Mouse (Mus musculus) kidney, adult 8-10 months (tissue): ENCODE results near the gene 4930402F06Rik.
A peak's percentile ranks its signal among the peaks of the same experiment; 100 is the strongest.

Experiments used
- DNase-seq, 2 experiments: peaks; one replicate each; pipeline ENCODE4 v3.0.0; 2022

The 4930402F06Rik gene

DNA sequence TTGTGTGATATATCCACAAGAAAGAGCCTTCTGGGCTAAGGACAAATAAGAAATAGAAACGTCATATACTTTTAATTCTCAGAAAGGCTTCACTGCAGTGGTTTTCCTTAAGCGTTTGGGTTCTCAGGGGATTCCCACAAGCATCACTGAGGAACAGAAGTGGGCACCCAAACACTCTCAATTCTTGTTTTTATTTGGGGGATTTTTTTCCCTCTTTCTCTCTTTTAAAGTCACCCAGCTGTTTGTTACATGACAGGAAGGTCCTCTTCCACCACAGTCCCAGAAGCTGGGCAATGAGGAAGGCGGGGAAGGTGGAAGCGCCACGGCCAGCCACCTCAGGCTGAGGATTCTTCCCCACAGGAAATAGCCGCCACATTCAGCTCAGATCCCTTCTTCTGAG lies 19.5 kb upstream of the 4930402F06Rik start:
- DNase-seq: no peak

DNA sequence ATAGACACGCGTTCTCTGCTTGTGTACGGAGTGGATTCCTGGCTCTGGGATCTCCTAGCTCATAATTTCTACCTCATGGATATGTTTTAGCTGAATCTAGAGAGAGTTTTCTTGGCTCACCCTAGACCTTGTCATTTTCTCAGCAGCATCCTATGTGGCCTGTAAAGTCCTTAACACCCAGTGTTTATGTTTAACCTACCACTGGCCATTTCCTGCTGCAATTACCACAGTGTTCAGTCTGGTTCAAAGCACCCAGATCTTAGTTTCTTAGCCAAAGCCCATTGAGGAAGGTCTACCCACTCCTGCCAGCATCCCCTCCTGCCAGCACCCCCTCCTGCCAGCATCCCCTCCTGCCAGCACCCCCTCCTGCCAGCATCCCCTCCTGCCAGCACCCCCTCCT lies 15.8 kb upstream of the 4930402F06Rik start:
- no peak for DNase-seq

DNA sequence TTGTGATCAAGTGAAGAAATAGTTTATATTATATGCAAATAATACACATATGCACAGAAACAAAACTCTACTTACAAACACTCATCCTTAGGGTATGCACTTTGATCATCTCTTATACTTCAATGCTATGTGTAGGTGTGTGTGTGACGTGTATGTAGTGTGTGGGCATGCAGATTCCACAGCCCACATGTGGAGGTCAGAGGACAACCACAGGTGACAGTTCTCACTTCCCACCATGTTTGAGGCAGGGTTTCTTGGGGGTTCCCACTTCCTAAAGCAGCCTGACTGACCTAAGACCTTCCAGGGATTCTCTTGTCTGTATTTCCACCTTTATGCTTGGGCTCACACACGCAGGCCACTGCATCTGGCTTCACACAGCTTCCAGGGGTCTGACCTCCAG lies 15.3 kb upstream of the 4930402F06Rik start:
- DNase-seq: no peak

DNA sequence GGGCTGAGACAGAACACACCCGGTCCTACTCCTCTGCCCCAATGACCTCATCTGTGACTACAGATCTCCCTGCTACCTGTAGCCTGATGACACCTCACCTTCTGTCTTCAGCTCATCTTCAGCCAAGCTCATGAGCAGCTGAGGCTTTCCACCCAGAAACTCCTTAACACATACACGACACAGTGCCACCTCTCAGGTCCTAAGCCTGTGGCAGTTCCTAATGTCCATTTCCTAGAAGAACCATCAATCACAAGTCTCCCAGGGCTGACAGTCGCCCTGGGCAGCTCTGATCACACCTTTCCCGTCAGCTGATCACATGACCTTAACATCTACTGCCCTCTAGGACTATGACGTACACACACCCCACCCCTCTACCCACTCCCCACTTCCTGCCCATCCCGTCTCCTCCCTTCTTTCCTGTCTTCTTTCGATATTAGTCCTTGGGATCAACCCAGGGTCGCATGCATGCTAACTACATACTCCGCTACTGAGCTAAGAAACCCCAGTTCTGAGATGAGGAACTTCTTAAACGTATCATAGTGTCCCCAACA lies 14.7 kb upstream of the 4930402F06Rik start:
- DNase-seq: no peak

DNA sequence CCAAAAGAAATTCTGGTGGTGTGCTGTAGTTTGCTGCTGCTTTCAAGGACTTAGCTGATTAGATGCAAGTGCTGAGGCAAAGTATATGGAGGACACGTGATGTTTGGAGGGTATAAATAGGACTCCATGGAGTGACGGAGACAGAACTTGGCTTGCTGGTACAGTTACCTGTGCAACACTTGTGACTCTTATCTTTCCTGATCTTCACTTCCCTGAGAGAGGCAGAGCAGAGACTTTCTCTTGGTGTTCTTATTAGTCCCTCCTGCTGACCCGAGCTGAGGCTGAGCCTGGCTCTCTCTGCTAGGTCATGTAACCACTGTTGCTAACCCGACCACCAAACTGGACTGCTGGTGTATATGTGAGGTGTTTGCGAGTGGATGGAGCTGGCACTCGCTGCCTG lies 12.5 kb upstream of the 4930402F06Rik start:
- DNase-seq: no peak

DNA sequence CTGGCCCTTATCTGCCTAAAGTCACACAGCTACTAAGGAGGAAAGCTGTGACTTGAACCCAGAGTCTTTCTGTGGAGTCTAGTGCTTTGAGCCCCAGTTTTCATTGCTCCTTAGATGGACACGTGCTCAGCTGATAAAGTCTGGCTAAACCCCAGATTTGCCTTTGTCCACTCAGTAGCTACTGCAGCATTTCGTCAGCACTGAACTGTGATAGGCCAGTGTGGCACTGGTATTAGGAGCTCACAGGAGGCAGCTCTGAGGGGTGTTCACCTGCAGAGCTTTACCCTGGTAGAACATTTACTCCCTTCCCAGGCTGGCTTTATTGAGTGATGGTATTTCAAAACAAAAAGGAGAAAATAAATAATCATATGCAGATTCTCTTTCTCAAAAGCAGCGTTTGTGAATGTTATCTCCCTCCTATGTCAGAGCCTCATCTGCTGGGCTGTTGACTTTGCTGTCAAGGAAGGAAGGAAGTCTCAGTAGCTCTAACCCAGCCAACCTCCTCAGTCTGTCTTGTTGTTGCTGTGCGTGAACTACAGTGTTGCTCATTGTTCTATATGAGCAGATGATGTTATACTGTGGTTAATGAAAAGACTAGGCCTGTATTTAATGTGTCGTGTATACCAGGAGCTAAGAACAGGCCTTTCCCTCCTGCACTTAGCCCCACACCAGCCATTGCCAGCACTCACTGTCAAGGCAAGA lies 11.6 kb upstream of the 4930402F06Rik start:
- DNase-seq: no peak

DNA sequence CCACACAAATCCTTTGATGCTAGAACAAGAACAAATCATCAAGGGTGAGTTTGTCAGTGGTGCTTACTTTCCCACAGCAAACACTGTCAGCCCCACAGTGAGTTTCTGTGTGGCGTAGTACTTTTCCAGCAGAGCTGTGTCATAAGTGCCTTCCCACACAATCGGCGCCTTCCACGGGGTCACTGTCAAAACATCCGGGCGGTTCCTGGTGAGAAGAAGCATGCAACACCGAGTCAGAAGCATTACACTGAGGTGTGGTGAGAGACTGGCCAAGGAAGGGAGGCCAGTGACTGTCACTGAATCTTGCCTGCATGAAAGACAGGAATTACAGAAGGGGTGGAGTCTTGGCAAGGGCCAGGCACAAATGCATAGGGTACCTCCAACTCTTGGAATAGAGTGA lies 10.9 kb upstream of the 4930402F06Rik start:
- DNase-seq: no peak

DNA sequence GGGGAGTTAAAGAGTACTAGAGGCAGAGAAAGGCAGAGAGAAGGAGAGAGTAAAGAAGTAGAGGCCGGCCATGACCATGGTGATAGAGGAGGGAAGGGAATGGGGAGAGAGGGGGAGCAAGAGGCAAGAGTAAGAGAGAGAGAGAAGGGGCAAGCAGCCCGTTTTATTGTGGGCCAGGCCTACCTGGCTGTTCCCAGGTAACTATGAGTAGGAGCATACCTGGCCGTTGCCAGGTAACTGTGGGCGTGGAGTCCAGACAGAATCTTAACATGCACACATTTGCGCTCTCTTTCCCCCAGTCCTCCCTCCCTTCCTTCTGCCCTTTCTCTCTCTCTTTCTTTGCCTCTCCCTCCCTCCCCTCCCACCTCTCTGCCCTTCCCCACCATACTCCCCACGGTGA lies 10.3 kb upstream of the 4930402F06Rik start:
- no peak for DNase-seq

DNA sequence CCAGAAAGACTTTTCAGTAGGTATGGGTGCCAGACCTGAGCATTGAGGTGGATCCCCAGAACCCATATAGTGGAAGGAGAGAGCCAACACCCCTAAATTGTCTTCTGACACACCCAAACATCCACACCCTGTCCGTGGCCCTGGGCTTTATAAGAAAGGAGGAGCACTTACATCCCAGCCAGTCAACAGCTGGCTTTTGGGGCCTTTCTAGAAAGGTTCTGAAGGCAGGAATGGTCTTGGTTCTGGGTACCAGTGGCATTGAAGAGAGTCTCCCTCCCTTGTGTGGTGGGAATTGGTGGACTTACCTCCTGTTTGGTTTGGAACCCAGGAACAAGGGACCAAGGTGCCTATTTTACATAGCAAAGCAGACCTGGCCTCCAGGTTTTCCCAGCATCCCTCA lies 9.6 kb upstream of the 4930402F06Rik start:
- no peak for DNase-seq

DNA sequence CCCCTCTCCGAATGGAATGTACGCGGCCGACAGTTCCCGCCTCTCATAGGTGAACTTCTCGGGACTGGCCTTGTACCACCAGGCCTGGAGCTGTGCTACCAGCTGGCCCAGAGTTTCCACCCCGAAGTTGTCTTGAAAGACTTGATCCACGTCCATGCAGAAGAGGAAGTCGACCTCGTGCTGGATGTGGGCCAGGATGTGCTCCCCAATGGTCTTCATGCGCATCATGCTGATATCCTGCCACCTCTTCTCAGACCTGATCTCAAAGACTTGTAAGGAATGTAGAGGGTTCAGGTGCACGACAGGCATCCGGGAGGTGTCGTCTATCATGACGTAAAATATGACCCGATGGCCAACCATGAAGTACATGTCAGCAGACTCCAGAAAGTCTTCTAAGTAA lies 5.4 kb upstream of the 4930402F06Rik start:
- no peak for DNase-seq

DNA sequence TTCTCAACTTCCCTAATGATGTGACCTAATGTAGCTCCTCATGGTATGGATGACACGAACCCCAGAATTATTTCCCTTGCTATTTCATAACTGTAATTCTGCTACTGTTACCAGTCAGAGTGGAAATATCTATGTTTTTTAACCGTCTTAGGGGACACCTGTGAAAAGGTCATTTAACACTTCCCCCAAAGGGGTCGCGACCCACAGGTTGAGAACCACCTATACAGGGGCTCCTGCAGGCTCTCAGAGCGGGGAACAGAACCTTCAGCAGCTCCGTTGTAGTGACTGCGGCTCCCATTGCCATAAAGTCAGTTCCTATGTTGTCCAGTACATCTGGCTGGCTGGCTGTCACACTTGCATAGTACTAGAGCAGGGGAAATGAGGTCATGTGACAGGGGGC lies 3.8 kb upstream of the 4930402F06Rik start:
- no peak for DNase-seq

DNA sequence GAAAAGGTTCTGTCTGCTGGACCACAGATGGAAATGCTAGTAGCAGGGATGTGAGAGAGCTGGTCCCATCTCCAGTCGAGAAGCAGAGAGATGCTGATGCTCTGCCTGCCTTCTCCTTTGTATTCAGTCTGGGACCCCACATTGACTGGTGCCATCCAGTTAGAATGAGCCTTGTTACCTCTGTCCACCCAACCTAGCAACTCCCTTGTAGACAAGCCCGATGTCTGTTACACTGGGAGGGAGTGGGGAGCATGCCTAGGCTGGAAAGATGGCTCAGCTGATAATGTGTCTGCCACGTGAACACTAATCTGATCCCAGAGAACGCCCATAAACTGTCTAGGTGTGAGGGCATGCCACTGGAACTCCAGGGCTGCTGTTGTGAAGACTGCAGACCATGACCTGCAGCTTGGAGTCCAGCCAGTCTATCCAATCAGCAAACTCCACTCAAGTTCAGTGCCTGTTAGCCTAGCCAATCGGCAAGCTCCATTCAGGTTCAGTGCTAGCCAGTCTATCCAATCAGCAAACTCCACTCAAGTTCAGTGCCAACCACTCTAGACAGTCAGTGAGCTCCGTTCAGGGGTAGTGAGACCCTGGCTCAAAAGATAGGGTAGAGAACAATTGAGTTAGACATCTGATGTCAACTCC lies 1.3 kb upstream of the 4930402F06Rik start:
- DNase-seq: no peak

DNA sequence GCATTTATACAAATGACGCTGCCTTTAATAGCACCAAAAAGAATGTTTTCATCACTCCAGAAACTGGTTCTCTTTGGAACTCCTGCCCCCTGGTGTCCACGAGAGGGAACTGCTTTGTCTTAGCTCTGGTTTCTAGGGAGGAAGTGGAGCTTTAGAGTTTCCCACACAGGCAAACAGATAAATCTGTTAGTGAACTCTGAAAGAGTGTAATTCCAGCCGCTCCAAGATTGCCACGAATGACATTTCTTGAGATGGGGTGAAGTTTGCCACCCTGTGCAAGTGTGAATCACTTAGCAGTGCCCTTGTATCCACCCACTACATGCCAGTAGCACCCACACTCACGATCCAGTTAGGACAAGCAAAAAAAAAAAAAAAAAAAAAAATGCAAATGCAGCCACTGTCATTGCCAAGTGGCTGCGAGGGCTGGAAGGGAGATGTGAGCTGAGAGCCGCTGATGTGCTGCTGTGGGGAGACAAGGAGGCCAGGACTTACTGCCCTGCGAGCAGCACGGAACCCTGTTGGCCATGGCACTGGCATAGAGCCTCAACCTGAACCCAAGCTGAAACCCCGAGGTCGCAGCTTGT lies 707 bp upstream of the 4930402F06Rik start:
- DNase-seq: peak; percentile 42 to 63

DNA sequence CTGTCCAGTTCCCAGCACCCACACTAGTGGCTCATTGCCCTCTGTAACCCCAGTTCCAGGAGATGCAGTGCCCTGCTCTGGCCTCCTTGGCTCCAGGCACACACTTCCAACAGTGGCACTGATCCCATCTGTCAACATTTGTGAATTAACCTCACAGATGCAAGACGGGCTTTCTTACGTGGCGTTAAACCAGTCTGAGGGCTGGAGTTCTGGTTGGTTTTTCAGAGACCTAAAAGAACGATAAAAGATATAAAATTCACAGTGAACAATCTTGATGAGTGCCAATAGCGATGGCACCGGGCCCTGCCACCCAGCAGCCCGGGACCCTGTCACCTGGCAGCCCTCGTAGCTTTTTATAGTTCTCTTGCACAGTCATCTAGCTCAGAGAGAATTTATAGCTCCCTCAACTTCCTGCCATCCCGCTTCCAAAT lies 11.5 kb downstream of the 4930402F06Rik start:
- DNase-seq: no peak

DNA sequence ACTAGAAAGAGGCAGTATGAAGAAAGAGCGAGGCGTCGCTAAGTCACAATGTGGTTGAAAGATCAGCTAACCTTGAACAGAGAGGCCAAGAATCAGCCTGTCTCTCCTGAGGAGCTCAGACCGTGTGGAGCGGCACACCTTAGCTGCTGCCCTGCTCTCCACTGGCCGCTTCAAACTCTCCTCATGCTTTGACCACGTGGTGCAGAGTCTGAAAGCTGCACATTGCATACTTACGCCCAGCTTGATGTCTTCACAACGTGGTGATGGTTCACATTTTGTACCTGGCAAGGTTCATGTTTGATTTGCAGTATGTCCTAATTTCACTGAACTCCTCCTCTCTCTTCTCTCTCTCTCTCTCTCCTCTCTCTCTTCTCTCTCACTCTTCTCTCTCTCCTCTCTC lies 17.7 kb downstream of the 4930402F06Rik start:
- DNase-seq: no peak

DNA sequence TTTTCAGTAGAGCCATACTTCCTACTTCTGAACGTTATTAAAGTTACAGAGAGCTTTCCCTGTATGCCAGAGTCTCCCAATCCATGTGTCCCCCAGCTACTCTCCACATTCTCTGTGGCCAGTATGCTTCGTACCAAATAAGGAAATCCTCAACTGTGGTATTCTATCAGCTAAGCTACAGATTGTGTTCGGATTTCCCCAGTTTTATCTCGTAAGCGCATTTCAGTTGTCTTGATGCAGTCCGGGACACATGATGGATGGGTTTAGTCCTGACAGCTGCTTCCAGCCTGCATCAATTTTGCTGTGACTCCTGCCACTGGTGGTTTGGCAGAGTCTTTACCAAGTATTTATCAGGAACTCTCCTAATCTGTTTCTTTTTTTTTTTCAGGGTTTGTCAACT lies 19.4 kb downstream of the 4930402F06Rik start:
- DNase-seq: no peak

DNA sequence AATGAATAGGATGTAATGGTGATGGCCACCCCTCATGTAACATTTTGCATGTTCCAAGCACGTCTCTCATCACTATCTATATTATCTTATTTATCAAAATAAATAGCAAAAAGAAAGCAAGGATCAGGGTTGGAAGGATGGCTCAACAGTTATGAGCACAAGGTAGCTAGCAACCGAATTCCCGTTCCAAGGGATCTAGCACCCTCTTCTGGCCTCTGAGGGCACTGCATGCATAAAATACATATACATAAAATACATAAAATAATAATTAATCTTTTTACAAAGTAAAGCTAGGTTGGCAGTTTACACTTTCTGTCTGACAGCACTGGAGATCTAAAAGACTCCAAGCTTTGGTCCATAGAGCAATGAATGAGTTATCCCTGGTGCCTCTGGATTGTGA lies 24.0 kb downstream of the 4930402F06Rik start:
- peak in 1 of 2 experiments; percentile 33 for DNase-seq

DNA sequence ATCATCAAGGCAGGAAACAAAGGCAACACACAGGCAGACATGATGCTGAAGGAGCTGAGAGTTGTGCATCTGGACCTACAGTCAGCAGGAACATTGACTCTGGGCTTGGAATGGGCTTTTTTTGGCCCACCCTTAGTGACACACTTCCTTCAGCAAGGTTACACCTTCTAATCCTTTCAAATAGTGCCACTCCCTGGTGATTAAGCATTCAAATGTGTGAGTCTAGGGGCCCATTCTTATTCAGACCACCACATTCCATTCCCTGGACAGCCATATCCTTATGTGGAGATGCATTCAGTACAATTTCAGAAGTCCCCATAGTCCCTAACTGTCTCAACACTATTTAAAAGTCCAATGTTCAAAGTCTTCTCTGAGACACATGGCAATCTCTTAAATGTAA lies 26.3 kb downstream of the 4930402F06Rik start:
- no peak for DNase-seq

DNA sequence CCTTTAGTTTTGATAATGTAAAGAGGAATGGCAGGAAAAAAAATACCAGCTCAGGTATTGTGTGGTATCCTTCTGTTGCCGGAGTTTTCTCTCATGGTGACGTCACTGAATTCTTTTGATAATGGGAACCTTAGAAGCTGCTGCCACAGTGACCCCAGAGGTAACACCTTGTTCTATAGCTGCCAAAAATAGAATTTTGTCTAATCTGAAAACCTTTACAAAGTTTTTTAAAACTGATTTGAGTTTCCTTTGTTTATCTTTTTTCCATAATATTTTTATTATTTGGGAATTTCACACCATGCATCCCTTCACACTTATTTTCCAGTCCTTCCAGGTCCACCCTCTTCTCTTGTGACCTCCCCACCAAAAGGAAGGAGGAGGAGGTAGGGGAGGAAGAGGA lies 29.3 kb downstream of the 4930402F06Rik start, which contains the start of gene 4930568D16Rik:
4930568D16Rik (minus strand) TSS at position 101 of the 400 bp plus-strand sequence.
- DNase-seq: no peak

DNA sequence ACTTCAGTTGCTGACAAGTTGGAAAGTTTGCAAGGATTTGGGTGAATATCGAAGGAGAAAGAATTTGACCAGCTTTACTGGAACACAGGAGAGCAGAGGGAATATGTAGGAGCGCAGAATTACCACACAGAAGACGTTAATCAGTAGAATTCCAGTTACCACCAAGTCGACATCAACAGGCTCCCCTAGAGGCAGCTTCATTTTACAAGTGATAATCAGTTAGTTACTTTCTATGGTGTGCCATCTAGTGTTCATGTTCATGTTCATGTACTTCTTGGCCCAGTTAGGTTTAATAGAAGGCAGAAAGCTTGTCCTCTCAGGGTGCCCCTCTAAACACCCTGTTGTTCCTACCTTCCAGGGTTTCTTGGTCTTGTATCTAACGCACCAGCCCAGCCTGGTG lies 47.8 kb downstream of the 4930402F06Rik start:
- DNase-seq: peak in 1 of 2 experiments; percentile 24

DNA sequence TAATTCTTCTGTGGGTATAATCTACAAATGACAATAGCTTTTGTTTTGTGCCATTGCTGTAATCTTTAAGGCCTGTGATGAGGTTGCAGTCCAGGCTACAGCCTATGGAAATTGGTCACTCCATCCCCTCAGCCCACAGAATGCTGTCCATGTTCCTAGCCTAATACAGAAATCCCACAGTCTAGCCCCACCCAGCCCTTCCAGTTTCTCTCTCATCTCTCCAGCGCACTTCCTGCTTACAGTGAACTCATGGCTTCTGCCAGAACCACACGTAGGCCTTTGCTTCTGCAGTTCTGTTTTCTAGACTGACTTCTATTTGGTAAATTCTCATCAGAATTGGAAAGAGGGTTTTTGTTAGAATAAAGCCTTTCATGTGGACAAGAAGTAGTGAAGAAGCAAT lies 51.0 kb downstream of the 4930402F06Rik start:
- DNase-seq: no peak

DNA sequence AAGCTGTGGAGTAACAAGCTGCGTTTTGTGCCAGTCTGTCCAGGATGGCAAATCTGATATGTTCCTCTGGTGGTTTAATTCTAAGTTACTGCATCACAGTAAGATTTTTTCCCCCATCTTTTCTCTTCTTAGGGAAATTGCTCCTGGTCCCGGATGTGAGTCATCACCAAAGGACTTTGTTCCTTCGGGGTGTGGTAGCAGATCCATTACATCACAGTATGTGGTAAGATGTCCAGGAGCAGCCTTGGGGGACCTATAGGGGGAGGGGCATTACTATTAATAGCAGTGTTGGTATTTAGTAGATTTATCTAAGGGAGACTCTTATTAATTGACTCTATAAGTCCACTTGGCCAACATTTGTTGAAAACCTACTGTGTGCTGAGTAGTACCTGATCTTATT lies 54.4 kb downstream of the 4930402F06Rik start:
- no peak for DNase-seq

DNA sequence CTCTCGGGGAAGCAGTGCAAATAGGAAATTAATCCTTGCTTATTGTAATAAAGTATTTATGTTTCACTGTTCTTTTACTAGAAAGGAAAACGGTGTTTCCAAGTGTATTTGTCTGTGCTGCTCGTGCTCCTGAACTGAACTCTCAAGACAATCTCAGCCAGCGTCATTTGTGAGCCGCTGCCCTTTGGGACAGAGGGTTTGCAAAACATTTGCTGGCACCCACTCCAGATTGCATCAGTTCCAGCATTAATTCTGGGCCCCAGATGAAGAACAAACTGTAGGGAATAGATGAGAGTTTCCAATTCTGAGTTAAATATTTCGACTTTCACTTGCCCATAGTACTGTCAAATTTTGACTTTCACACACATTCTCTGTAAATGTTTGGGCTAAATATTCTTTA lies 58.3 kb downstream of the 4930402F06Rik start:
- no peak for DNase-seq

DNA sequence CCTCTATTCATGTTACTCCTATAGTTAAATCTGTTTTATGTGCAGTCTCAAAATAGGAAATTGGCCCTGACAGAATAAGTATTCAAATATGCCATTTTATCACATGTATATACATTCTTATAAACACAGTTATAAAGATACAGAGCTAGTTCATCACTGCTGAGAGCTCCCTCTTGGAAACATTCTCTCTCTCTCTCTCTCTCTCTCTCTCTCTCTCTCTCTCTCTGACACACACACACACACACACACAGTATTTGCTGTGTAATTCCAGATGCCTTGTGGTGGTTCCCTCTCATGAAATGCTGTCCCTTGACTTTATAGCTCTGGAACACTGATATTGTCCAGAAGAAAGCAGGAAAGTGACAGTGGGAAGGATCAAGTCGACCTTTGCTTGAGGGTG lies 58.9 kb downstream of the 4930402F06Rik start:
- no peak for DNase-seq
